Mouse (Mus musculus) layer of hippocampus, postnatal 10 days (tissue): Measurements from ENCODE around the gene F13b. TPM values are rescaled to one million over a fixed set of nuclear protein-coding genes. Genes with fewer than 3 reads are reported as not detected.
A peak's percentile ranks its signal among the peaks of the same experiment; 100 is the strongest.

Experiments
- DNase-seq, 2 experiments: peaks; one replicate each; pipeline ENCODE4 v3.0.0; 2021; ENCODE audit warnings: low spot score in 2 of 2
- long read RNA-seq: library from polyadenylated mRNA; stranded (forward); transcript quantifications from one replicate; pipeline ENCODE4 v2.0.0, GENCODE M21; 2023
- total RNA-seq, 2 experiments: library from RNA; stranded (reverse); gene quantifications; 2 replicates each; pipeline ENCODE4 v1.2.3; 2021

F13b gene
- not detected for total RNA-seq
- long read RNA-seq: 0 reads

DNA sequence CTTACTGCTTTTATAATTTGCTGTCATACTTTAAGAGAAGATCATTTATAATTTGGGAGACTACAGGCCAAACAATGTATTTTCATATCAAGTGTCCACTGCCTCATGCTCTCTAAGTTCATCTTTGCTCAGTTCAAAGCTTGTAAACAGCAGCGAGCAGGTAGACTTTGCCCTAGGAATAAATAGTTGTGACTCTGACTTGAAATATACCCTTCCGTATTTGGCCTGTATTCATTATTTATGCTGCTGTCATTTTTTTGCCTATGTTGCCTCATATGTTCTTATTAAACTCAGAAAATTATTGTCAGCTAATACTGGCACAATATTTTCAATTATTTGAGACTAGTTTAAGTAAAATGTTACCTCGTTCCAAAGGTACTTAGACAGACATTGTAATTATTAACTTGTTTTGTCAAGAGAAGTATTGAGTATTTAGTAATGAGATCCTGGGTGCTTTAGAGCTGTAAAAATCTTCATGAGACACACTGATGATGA is at the start of gene F13b:
Gene F13b, plus strand, starts transcription at position 445 of the 495 bp plus-strand sequence.
- DNase-seq: no peak

DNA sequence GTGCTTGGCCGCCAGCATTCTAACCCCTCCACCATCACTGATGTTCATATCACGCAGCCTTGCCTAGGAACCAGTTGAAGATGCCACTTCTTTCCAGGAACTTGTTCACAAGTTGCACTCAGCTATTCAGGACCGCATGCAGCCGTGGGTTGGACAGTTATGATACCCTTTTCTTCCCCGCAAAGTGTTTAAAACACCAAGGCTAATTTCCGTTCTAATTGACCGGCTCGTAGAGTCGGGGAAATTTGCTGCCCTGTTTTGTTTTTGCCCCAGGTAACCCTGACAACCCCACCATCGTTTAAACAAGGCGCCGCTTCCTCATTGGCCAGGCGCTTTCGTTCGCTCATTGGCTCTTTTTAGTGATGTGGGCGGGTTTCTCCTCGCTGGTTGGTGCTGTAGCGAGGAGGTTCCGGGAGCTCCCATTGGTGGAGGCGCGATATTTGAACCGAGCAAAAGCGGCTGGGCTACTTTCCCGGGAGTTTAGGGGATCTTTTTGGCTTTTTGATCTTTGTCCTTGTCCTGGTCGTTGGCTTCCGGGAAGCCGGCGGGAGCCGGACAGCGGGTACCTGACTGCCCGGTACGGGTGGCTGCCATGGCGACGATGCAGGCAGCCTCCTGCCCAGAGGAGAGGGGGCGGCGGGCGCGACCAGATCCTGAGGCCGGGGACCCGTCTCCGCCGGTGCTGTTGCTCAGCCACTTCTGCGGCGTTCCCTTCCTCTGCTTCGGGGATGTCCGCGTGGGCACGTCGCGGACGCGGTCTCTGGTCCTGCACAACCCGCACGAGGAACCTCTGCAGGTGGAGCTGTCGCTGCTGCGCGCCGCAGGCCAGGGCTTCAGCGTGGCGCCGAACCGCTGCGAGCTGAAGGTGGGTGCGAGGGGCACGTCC is 46.9 kb upstream of the F13b start, which contains the start of gene Aspm:
Gene Aspm, plus strand, starts transcription at position 433 of the 886 bp plus-strand sequence.
- peak; percentile 85 to 87 for DNase-seq

DNA sequence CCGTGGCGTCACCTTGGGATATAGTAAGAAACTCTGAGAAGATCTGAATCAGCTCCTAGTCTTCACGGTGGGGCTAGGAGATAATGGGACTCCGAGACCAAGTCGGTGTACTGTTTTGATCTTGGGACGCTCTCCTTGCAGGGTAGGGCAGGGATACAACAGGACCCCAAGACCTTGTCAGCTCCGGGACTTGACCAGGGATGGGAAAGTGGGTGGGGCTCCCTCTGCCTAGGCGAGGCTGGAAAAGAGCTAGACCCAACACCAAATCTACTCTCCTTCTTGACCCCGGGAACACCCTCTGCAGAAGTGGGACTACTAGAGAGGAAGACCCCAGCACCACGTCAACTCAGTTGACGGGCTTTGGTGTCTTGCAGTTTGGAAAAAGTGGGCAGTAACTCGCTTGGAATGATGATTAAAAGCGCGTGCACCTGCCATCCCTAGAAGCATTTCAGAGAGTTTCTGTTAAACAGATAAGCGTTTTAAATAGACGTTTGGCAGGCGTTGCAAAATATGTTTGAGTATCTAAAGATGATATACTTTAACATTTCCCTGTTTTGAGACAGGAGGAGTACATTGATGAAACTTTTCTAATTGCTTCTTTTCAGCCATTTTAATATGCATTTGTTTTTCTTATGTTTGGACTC is 46.2 kb upstream of the F13b start:
- no peak for DNase-seq

- no peak for DNase-seq
Measured at GRCm38 (mm10) chr1:139460807-139461206, 40.7 kb upstream of the F13b start.

DNA sequence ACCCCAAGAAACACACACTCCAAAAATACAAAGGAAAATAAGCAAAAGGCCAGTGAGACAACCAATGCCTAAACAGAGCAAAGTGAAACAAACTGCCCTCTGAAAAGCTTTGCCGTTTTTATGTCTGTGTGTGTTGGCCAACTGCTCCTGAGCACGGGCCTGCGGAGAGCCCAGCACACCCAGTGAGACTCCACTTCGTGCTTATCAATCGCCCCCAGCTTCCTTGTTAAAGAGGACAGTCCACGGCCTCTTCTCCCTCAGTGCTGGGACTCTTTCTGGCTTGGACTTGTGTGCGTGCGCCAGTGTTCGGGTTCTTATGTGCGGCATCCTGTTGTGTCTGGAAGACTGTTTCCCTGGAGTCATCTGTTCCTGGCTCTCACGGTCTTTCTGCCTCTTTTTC is 35.6 kb upstream of the F13b start:
- no peak for DNase-seq

DNA sequence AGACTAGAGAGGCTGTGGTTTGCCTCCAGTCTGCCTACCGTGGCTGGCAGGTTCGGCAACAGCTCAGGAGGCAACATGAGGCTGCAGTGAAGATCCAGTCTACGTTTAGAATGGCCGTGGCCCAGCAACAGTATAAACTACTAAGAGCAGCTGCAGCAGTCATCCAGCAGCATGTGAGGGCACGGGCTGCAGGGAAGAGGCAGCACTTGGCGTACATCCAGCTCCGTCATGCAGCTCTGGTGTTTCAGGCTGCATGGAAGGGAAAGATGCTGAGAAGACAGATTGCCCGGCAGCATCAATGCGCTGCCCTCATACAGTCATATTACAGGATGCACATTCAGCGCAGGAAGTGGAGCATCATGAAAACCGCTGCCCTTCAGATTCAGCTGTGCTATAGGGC is 22.6 kb upstream of the F13b start:
- peak; percentile 16 to 28 for DNase-seq

DNA sequence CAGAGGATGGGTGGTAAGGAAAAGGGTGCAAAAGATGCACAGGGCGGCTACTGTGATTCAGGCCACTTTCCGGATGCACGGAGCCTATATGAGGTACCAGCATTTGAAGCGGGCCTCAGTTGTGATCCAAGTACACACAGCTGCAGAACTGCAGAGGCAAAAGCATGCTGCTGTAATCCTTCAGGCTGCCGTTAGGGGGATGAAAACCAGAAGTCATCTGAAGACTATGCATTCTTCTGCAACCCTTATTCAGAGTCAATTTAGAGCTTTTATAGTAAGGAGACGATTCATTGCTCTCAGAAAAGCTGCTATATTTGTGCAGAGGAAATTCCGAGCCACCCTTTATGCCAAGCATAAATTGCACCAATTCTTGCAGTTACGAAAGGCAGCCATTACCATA is 21.3 kb upstream of the F13b start:
- DNase-seq: no peak

- no peak for DNase-seq
Measured at GRCm38 (mm10) chr1:139481146-139481545, 20.4 kb upstream of the F13b start.

GRCm38 (mm10) chr1:139494630-139495029 is 6.9 kb upstream of the F13b start:
- DNase-seq: no peak

- no peak for DNase-seq
Measured at GRCm38 (mm10) chr1:139495408-139495807, 6.1 kb upstream of the F13b start.

DNA sequence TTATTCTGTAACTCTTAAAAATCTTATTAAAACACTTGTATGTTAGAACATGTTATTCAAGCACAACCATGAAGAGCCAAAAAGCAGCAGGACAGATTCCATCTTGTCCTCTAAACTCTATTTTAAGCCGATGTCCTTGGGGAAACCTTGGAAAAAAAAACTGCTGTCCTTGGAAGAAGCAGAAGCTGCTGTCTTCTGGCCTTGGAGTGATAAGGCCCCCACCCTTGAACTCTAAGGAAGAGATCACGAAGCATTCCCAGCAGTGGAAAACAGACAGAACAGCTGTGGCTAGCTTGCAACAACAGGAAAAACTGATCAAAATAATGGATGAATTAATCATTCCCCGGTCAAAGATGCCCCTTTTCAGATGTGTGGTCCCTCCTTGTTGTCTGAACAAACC is 5.3 kb upstream of the F13b start:
- DNase-seq: no peak

DNA sequence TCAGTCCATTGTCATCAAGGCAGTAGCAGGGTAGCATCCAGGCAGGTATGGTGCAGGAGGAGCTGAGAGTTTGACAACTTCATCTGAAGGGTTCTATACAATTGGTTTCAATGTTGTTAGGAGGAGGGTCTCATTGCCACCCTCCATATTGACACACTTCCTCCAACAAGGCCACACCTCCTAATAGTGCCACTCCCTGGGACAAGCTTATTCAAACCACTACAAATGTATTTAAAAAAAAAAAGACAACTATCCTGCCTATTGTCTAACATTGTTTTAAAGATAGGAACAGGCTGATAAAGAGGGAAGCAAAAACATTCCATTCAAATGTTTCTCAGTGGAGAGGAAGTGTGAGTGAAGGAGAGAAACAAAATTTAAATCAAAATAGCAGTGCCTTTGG is 1.8 kb upstream of the F13b start:
- DNase-seq: no peak

- DNase-seq: no peak
Measured at GRCm38 (mm10) chr1:139514556-139514955, 13.1 kb downstream of the F13b start.

DNA sequence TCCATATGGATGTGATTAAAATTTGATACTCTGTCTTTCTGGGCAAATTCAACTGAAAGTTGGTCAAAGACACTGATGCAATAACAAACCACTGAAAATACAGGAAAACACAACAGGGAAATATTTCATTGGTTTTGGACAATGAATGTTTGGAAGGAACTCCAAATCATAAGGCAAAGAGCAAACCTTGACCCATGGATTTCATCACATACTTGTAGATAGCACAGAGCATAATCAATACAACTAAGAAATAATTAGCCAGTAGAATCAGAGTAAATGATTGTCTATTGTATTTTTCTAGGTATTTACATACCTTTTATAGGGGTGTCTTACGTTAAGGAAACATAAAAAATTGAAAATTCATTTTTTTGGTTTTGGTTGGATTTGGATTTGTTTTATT is 47.0 kb downstream of the F13b start:
- no peak for DNase-seq

DNA sequence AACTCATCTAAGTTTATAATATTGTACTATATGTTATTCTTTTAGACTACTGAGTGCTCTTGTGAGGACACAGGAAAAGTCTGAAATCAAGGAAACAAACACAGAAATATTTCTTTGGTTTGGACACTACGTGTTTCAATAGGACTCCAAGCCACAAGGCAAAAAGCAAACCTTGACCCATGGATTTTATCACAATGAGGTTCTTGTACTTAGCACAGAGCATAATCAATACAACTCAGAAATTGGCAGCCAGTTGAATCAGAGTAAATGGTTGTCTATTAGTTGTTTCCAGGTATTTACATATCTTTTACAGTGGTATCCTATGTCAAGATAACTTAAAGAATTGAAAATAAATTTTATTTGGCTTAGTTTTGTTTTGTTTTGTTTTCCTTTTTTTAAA is 49.8 kb downstream of the F13b start:
- DNase-seq: no peak

- no peak for DNase-seq
Measured at GRCm38 (mm10) chr1:139560024-139560423, 58.5 kb downstream of the F13b start, which contains the start of gene Cfhr1. Gene Cfhr1 (minus strand): TSS chr1:139560272.

Other genes with a start within 250 kb of the F13b start
- 1 to 10 TPM in 1 of 2 experiments, under 1 TPM in 1; 0.89 to 1.1 TPM for gene Crb1, start 124.6 kb upstream of the F13b start, total RNA-seq
- gene Zbtb41, start 79.4 kb upstream of the F13b start, total RNA-seq: 10 to 100 TPM; 33.1 to 37.2 TPM
- gene Aspm, start 46.9 kb upstream of the F13b start, total RNA-seq: 1 to 10 TPM; 3.1 to 3.2 TPM
- not detected for gene Cfhr1, start 58.6 kb downstream of the F13b start, total RNA-seq